Mouse (Mus musculus): ENCODE results near the gene Coq9. TPM values are rescaled to one million over a fixed set of nuclear protein-coding genes. Genes with fewer than 3 reads are reported as not detected.

Gene Coq9
- polyA plus RNA-seq, 1 experiment = 60.1 TPM

GRCm38 (mm10) chr8:94900617-94901016 lies 62.5 kb downstream of the Coq9 start:
- TF ChIP-seq POLR2A (IDR thresholded peaks at IDR 0.05; ENCODE audit: borderline replicate concordance, extremely low read depth, insufficient read depth, insufficient read length, poor library complexity, severe bottlenecking) = no peak
- no peak for TF ChIP-seq CTCF (IDR thresholded peaks at IDR 0.05; ENCODE audit: borderline replicate concordance, extremely low read depth, insufficient read depth, insufficient read length)

GRCm38 (mm10) chr8:94901031-94901430 lies 62.9 kb downstream of the Coq9 start:
- no peak for DNase-seq (ENCODE audit: low read depth)
- TF ChIP-seq POLR2A (IDR thresholded peaks at IDR 0.05; ENCODE audit: borderline replicate concordance, extremely low read depth, insufficient read depth, insufficient read length, poor library complexity, severe bottlenecking) (no peak), CTCF (IDR thresholded peaks at IDR 0.05; ENCODE audit: borderline replicate concordance, extremely low read depth, insufficient read depth, insufficient read length) (no peak)

More at GRCm38 (mm10) chr8:94900617-94901016, 62.5 kb downstream of the Coq9 start:
- no peak for DNase-seq (ENCODE audit: low read depth)

GRCm38 (mm10) chr8:94903709-94904108 lies 65.6 kb downstream of the Coq9 start:
- TF ChIP-seq CTCF (IDR thresholded peaks at IDR 0.05; ENCODE audit: borderline replicate concordance, extremely low read depth, insufficient read depth, insufficient read length) (no peak), POLR2A (IDR thresholded peaks at IDR 0.05; ENCODE audit: borderline replicate concordance, extremely low read depth, insufficient read depth, insufficient read length, poor library complexity, severe bottlenecking) (no peak)
- no peak for DNase-seq (ENCODE audit: low read depth)

Other genes starting within 250 kb of the Coq9 start
- 26.4 and 31.7 TPM in 2 replicates for gene Rspry1, start 236.4 kb upstream of the Coq9 start, polyA plus RNA-seq (2012; rRNA removed)
- gene Fam192a, start 236.3 kb upstream of the Coq9 start, polyA plus RNA-seq (2012; rRNA removed) = 51.6 and 57.2 TPM in 2 replicates
- gene Arl2bp, start 171.7 kb upstream of the Coq9 start, polyA plus RNA-seq (2012; rRNA removed) = 192 and 209 TPM in 2 replicates
- 1.0 and 1.2 TPM in 2 replicates for gene Pllp, start 142.0 kb upstream of the Coq9 start, polyA plus RNA-seq (2012; rRNA removed)
- gene Ccl22, start 92.7 kb upstream of the Coq9 start, polyA plus RNA-seq (2012; rRNA removed) = 0.04 TPM in 2 replicates
- gene Cx3cl1, start 66.3 kb upstream of the Coq9 start, polyA plus RNA-seq (2012; rRNA removed) = 23.9 and 28.2 TPM in 2 replicates
- gene Ccl17, start 27.9 kb upstream of the Coq9 start, polyA plus RNA-seq (2012; rRNA removed) = 0.18 TPM in 1 of 2 replicates, not detected in the other
- 81.3 and 82.0 TPM in 2 replicates for gene Ciapin1, start within 50 bp of the Coq9 start, polyA plus RNA-seq (2012; rRNA removed)
- 98.3 and 144 TPM in 2 replicates for gene Polr2c, start 19.1 kb downstream of the Coq9 start, polyA plus RNA-seq (2012; rRNA removed)
- 82.4 and 85.0 TPM in 2 replicates for gene Dok4, start 38.0 kb downstream of the Coq9 start, polyA plus RNA-seq (2012; rRNA removed)
- 9.0 and 11.1 TPM in 2 replicates for gene Ccdc102a, start 79.8 kb downstream of the Coq9 start, polyA plus RNA-seq (2012; rRNA removed)
- gene Adgrg5, start 85.4 kb downstream of the Coq9 start, polyA plus RNA-seq (2012; rRNA removed) = 0.27 and 0.28 TPM in 2 replicates
- 468 and 636 TPM in 2 replicates for gene Adgrg1, start 136.4 kb downstream of the Coq9 start, polyA plus RNA-seq (2012; rRNA removed)
- gene Adgrg3, start 179.4 kb downstream of the Coq9 start, polyA plus RNA-seq (2012; rRNA removed) = 2.1 and 3.0 TPM in 2 replicates
- gene Drc7, start 216.8 kb downstream of the Coq9 start, polyA plus RNA-seq (2012; rRNA removed) = 2.0 and 4.2 TPM in 2 replicates
- 56.2 and 67.2 TPM in 2 replicates for gene Katnb1, start 242.9 kb downstream of the Coq9 start, polyA plus RNA-seq (2012; rRNA removed)